Mouse (Mus musculus): ENCODE results near the gene Pkd1l3. TPM values are rescaled to one million over a fixed set of nuclear protein-coding genes. Genes with fewer than 3 reads are reported as not detected.

Gene Pkd1l3
- polyA plus RNA-seq (2016; fragmentation: Nextera tagmentation; extraction: Ambion mirVana): 0.18 and 0.21 TPM in 2 replicates

GRCm38 (mm10) chr8:109614243-109615210 is at the start of gene Pkd1l3:
Gene Pkd1l3, plus strand, starts transcription at chr8:109614517.
- no peaks in the 10 kb centered on the region for H3K27me3 ChIP-seq (ENCODE audit: poor library complexity, severe bottlenecking)
- no peaks in the 10 kb centered on the region for H3K36me3 ChIP-seq (replicated peaks)
- WGBS: 66% methylated on average over 27 of the region's 27 CpGs
- peak within 1 kb of the TSS; percentile 16 for H3K4me3 ChIP-seq
- peaks cover 2% of the 10 kb centered on the region; the same call in 1 of the 2 replicates for H3K9me3 ChIP-seq
- H3K4me1 ChIP-seq: peaks cover 3% of the 10 kb centered on the region
- H3K27ac ChIP-seq: no peak within 1 kb of the TSS
- no peak for DNase-seq (ENCODE audit: extremely low spot score, low spot score)

DNA sequence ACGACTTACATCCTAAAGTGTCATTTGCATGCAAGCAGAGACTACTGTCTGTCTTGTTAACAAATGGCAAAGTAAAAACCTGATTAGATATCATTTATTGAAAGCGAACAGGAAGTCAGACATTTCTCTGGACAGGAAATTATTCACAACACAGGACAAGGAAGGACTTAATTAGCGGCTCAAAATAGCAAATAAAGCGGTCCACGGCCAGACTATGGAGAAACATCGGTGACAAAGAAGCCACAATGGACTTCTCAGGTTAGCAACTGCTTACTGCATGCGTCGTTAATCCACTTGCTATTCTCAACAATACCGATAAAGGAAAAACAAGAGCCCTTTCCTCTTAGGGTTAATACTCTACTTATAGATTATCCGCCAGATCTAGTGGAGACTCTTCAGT is 49.6 kb upstream of the Pkd1l3 start:
- WGBS: 6% methylated on average over 10 of the region's 10 CpGs
- Histone ChIP-seq H3K4me1 (peaks cover 25% of the 10 kb centered on the region), H3K27ac (peak overlapping the region; percentile 94), H3K4me3 (peak overlapping the region; percentile 93), H3K9me3 (no peaks in the 10 kb centered on the region), H3K36me3 (replicated peaks) (peaks cover 41% of the 10 kb centered on the region), H3K27me3 (ENCODE audit: poor library complexity, severe bottlenecking) (no peaks in the 10 kb centered on the region)
- no peak for DNase-seq (ENCODE audit: extremely low spot score, low spot score)

GRCm38 (mm10) chr8:109565498-109566333 is 48.6 kb upstream of the Pkd1l3 start, which contains the start of the genes Dhx38 and Txnl4b:
Gene Dhx38, minus strand, starts transcription at chr8:109565861.
Gene Txnl4b, plus strand, starts transcription at chr8:109565892.
- peak within 1 kb of the TSS; percentile 93 for H3K4me3 ChIP-seq
- H3K4me1 ChIP-seq: peaks cover 25% of the 10 kb centered on the region
- WGBS: under 1% methylated on average over 52 of the region's 52 CpGs
- peak; percentile 97 for DNase-seq (ENCODE audit: extremely low spot score, low spot score)
- peaks cover 39% of the 10 kb centered on the region for H3K36me3 ChIP-seq (replicated peaks)
- H3K27ac ChIP-seq: peak within 1 kb of the TSS; percentile 94
- no peaks in the 10 kb centered on the region for H3K27me3 ChIP-seq (ENCODE audit: poor library complexity, severe bottlenecking)
- H3K9me3 ChIP-seq: no peaks in the 10 kb centered on the region

GRCm38 (mm10) chr8:109571139-109571538 is 43.2 kb upstream of the Pkd1l3 start:
- WGBS: 92% methylated on average over 12 of the region's 12 CpGs
- H3K4me3 ChIP-seq: no peak overlapping the region
- no peaks in the 10 kb centered on the region for H3K9me3 ChIP-seq
- peaks cover 9% of the 10 kb centered on the region for H3K4me1 ChIP-seq
- H3K27me3 ChIP-seq (ENCODE audit: poor library complexity, severe bottlenecking): no peaks in the 10 kb centered on the region
- peaks cover 27% of the 10 kb centered on the region for H3K36me3 ChIP-seq (replicated peaks)
- H3K27ac ChIP-seq: no peak overlapping the region
- no peak for DNase-seq (ENCODE audit: extremely low spot score, low spot score)

DNA sequence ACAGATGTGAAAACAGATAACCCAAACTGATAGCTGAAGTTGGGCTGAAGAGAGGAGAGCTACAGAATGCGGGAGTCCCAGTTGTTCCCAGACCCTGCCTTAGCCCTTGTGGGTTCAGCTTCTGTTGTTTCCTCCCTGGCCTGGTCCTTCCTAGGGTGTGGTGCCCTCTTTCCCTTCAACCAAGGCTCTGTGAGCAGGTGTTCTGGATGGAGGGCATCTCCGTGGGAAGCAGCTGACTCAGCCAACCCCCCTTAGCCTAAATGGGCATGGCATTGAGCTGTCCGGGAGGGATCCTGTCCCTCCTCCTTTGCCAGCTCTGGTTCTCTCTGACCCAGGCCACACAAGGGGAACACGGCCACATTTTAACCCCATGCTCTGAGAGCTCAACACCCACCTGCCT is 38.0 kb upstream of the Pkd1l3 start:
- 75% methylated on average over 4 of the region's 4 CpGs for WGBS
- no peak for DNase-seq (ENCODE audit: extremely low spot score, low spot score)

GRCm38 (mm10) chr8:109578900-109579301 is 35.4 kb upstream of the Pkd1l3 start, which contains the start of gene Hp:
Gene Hp, minus strand, starts transcription at chr8:109579172.
- no peaks in the 10 kb centered on the region for H3K4me1 ChIP-seq
- H3K36me3 ChIP-seq (replicated peaks): no peaks in the 10 kb centered on the region
- no peaks in the 10 kb centered on the region for H3K27me3 ChIP-seq (ENCODE audit: poor library complexity, severe bottlenecking)
- no peak for DNase-seq (ENCODE audit: extremely low spot score, low spot score)
- H3K27ac ChIP-seq: no peak within 1 kb of the TSS
- H3K9me3 ChIP-seq: no peaks in the 10 kb centered on the region
- no peak within 1 kb of the TSS for H3K4me3 ChIP-seq
- 80% methylated on average over 8 of the region's 8 CpGs for WGBS

More for the DNA sequence above, 38.0 kb upstream of the Pkd1l3 start:
- H3K36me3 ChIP-seq (replicated peaks): peaks cover 9% of the 10 kb centered on the region; the same call in 1 of the 2 replicates
- no peak overlapping the region for H3K27ac ChIP-seq
- H3K4me3 ChIP-seq: no peak overlapping the region
- no peaks in the 10 kb centered on the region for H3K27me3 ChIP-seq (ENCODE audit: poor library complexity, severe bottlenecking)
- H3K4me1 ChIP-seq: no peaks in the 10 kb centered on the region
- no peaks in the 10 kb centered on the region for H3K9me3 ChIP-seq

GRCm38 (mm10) chr8:109584293-109584692 is 30.0 kb upstream of the Pkd1l3 start:
- 93% methylated on average over 4 of the region's 4 CpGs for WGBS
- H3K4me3 ChIP-seq: no peak overlapping the region

GRCm38 (mm10) chr8:109584830-109585229 is 29.5 kb upstream of the Pkd1l3 start:
- no peak for DNase-seq (ENCODE audit: extremely low spot score, low spot score)
- no peaks in the 10 kb centered on the region for H3K27me3 ChIP-seq (ENCODE audit: poor library complexity, severe bottlenecking)
- no peaks in the 10 kb centered on the region for H3K4me1 ChIP-seq
- WGBS: 87% methylated on average over 3 of the region's 3 CpGs
- H3K36me3 ChIP-seq (replicated peaks): no peaks in the 10 kb centered on the region
- no peak overlapping the region for H3K27ac ChIP-seq
- H3K4me3 ChIP-seq: no peak overlapping the region
- peaks cover 4% of the 10 kb centered on the region; the same call in 1 of the 2 replicates for H3K9me3 ChIP-seq

More at GRCm38 (mm10) chr8:109584293-109584692, 30.0 kb upstream of the Pkd1l3 start:
- DNase-seq (ENCODE audit: extremely low spot score, low spot score): no peak
- H3K4me1 ChIP-seq: no peaks in the 10 kb centered on the region
- no peaks in the 10 kb centered on the region for H3K27me3 ChIP-seq (ENCODE audit: poor library complexity, severe bottlenecking)
- no peak overlapping the region for H3K27ac ChIP-seq
- no peaks in the 10 kb centered on the region for H3K36me3 ChIP-seq (replicated peaks)
- peaks cover 4% of the 10 kb centered on the region; the same call in 1 of the 2 replicates for H3K9me3 ChIP-seq

DNA sequence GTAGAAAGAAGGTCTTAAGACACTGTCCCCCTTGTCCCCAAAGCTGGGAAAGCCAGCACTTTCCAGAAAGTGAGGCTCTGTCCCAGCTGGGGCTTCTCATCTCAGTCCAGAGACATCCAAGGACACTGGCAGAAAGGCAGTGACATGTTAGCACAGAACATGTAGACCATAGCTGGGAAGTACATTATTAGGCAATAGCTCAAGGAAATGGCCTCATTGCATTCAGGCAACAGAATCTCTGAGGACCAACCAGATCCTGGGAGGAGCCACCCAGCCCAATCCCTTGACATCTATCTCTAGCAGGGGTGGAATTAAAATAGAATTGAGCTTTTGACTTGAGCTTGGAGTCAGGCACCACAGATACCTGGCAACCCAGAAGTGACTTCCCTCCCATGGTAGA is 28.7 kb upstream of the Pkd1l3 start:
- H3K36me3 ChIP-seq (replicated peaks): no peaks in the 10 kb centered on the region
- no peaks in the 10 kb centered on the region for H3K4me1 ChIP-seq
- no peak overlapping the region for H3K27ac ChIP-seq
- no peaks in the 10 kb centered on the region for H3K27me3 ChIP-seq (ENCODE audit: poor library complexity, severe bottlenecking)
- peaks cover 4% of the 10 kb centered on the region; the same call in 1 of the 2 replicates for H3K9me3 ChIP-seq
- no peak for DNase-seq (ENCODE audit: extremely low spot score, low spot score)
- no peak overlapping the region for H3K4me3 ChIP-seq

GRCm38 (mm10) chr8:109586972-109587504 is 27.3 kb upstream of the Pkd1l3 start:
- Histone ChIP-seq H3K27me3 (ENCODE audit: poor library complexity, severe bottlenecking) (no peaks in the 10 kb centered on the region), H3K9me3 (peaks cover 4% of the 10 kb centered on the region; the same call in 1 of the 2 replicates), H3K4me3 (no peak overlapping the region), H3K36me3 (replicated peaks) (peaks cover 6% of the 10 kb centered on the region), H3K27ac (no peak overlapping the region), H3K4me1 (no peaks in the 10 kb centered on the region)
- no peak for DNase-seq (ENCODE audit: extremely low spot score, low spot score)
- WGBS: 82% methylated on average over 7 of the region's 7 CpGs

- DNase-seq (ENCODE audit: extremely low spot score, low spot score): no peak
- no peak overlapping the region for H3K27ac ChIP-seq
- H3K27me3 ChIP-seq (ENCODE audit: poor library complexity, severe bottlenecking): no peaks in the 10 kb centered on the region
- no peaks in the 10 kb centered on the region for H3K4me1 ChIP-seq
- WGBS: 88% methylated on average over 9 of the region's 9 CpGs
- peaks cover 44% of the 10 kb centered on the region for H3K36me3 ChIP-seq (replicated peaks)
- no peak overlapping the region for H3K4me3 ChIP-seq
- no peaks in the 10 kb centered on the region for H3K9me3 ChIP-seq
These were observed 23.4 kb upstream of the Pkd1l3 start for GRCm38 (mm10) chr8:109590901-109591300.

DNA sequence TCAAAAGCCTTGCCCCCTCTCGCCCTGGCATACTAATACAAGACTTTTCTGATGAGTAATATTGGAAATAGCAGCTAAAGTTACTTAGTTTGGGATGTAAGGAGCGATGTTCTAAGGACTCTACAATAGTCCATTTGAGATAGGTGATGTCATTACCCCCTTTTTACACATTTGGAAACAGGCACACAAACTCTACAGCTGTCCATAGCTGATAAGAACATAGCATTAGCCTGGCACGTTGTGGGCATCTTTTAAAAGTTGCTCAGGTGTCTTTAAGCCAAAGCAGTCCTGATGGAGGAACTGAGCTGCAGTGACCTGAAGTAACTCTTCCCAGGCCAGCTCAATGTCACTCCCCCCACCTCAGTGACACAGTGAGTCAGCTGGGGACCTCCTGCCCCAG is 22.9 kb upstream of the Pkd1l3 start:
- Histone ChIP-seq H3K36me3 (replicated peaks) (peaks cover 48% of the 10 kb centered on the region), H3K4me1 (no peaks in the 10 kb centered on the region), H3K9me3 (no peaks in the 10 kb centered on the region), H3K4me3 (no peak overlapping the region), H3K27ac (no peak overlapping the region), H3K27me3 (ENCODE audit: poor library complexity, severe bottlenecking) (no peaks in the 10 kb centered on the region)
- DNase-seq (ENCODE audit: extremely low spot score, low spot score): no peak
- WGBS: 87% methylated on average over 3 of the region's 3 CpGs
